Mouse (Mus musculus) liver, postnatal 0 days (tissue): ENCODE measurements around the gene Cyp4f17.

Experiments used
- CTCF ChIP-seq: sonication (generic); IDR thresholded peaks from 2 replicates; pipeline ENCODE4 v1.5.1; 2016; ENCODE audit warnings: antibody characterized with exemption, low read depth
- EP300 ChIP-seq: IDR thresholded peaks from 2 replicates; pipeline ENCODE4 v1.6.1; 2016; ENCODE audit warnings: antibody characterized with exemption, low read depth, mild to moderate bottlenecking

DNA sequence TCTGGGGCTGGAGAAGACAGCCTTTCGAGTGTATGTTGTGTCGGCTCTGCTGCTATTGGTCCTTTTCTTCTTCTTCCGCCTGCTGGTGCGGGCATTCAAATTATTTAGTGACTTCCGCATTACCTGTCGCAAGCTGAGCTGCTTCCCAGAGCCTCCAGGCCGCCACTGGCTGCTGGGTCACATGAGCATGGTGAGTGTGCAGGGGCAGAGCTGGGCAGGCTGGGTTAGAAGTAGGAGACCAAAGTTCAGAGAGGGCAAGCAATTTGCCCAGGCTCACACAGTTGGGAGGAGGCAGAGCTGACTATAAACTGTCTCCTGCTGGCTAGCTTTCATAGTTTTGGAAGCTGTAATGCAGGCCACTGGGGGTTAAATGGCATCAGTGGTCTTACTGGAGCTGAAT, 37.4 kb upstream of the Cyp4f17 start:
- no peak for TF ChIP-seq EP300
- no peak for TF ChIP-seq CTCF
